Mouse (Mus musculus): Measurements from ENCODE around the gene Mapk3.
"Not testable (repeated sequence)": the region's sequence is repeated elsewhere in the genome, so short reads cannot be mapped to it uniquely, and the experiment has no call there.

Mapk3 gene

DNA sequence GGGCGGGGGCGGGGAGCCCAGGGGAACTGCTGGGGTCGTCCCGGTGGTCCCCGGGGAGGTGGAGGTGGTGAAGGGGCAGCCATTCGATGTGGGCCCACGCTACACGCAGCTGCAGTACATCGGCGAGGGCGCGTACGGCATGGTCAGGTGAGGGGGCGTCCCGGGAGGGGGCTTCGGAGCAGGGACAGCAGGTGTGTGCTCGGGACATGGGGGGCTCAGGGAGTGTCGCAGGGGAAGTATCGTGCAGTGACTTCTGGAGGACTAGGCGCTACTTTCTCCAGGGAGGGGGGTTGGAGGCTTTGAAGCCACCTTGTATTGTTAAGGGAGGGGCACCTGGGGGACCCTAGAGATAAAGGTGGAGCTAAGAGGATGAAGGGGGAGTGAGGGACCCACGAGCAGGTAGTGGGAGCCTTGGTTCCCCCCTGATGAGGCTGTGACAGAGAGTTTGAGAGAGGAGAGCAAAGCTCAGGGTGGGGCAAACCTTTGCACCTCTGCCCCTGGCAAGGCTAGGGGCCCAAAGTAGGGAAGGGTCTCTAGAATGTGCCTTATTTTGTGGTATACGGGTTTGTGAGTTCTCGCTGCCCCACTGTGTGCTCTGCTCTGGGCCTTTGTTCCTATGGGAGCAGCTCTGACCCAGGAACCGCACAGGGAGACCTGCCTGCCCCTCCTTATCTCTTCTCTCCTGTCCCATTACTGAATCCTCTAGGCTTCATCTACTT lies 430 bp downstream of the Mapk3 start:
- no peak for DNase-seq (ENCODE audit: low spot score)

GRCm38 (mm10) chr7:126760391-126760802 lies 996 bp downstream of the Mapk3 start:
- DNase-seq (ENCODE audit: low spot score) = peak; percentile 51

GRCm38 (mm10) chr7:126760956-126761355 lies 1.6 kb downstream of the Mapk3 start:
- no peak for DNase-seq (ENCODE audit: low spot score)

DNA sequence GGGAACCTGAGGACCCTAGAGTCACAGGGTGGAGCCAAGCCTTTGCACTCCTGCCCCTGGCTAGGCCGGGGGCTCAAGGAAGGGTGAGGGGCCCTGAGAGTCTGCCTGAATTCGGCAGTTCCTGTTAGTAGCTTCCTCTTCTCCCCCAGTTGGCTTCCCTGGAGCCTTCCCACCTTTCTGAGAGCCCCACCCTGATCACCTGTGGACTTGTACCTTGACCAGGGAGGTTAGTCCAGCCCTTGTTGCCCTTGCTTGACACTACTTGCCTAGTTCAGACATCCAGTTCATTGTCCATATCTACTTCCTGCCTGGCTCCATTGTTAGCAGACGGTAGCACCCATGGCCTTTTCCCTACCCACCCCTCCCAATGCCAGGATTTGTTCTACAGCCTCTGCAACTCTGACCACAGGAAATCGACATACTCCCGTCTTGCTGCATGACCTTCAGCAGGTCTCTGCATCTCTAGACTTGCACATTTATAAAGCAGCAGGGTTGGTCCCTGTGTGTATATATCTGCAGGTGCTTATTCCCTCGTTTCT lies 2.2 kb downstream of the Mapk3 start:
- DNase-seq (ENCODE audit: low spot score) = no peak

DNA sequence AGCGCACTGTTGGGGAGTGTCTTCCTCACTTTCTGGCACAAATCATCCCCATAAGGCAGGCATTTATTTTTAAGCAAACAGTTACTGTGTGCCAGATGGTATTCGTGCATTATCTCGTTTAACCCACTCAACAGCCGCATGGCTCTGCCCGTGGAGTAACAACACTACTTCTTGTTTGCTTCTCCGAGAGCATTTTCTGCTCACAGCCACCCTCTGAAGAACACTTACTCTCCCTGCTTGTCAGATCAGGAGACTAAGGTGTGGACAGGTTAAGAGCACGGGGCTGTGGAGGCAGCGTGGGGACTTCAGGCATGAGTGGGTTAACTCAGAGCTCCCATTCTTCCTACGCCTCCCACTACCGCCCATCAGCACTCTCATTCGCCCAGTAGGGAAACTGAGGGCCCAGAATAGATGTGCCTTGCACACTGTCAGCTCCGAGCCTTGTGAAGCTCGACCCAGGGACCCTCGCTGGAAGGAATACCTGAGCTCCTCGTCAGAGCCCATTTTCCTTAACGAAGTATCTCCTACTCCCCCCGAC lies 3.1 kb downstream of the Mapk3 start:
- no peak for DNase-seq (ENCODE audit: low spot score)

DNA sequence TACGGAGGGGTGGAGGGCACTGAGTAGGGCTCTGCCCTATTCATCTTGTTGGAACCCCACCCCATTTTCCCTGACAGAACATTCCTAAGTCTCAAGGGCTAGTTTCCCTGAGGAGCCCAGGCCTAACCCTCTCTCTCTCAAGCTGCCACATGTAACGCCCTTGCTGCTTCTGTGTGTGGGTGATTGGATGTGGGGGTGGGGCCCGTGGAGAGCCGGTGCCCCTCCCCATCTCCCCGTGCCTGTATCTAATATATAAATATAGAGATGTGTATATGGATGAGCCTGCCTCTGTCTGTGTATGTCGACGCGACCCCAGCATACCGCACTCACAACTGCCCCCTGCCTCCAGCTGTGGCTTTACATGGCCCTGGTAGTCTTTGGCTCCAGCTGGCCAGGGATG lies 6.1 kb downstream of the Mapk3 start:
- no peak for DNase-seq (ENCODE audit: low spot score)

GRCm38 (mm10) chr7:126766201-126766600 lies 6.8 kb downstream of the Mapk3 start, which contains the start of gene Gdpd3:
Gene Gdpd3, plus strand, starts transcription at chr7:126766334.
- DNase-seq (ENCODE audit: low spot score) = no peak

DNA sequence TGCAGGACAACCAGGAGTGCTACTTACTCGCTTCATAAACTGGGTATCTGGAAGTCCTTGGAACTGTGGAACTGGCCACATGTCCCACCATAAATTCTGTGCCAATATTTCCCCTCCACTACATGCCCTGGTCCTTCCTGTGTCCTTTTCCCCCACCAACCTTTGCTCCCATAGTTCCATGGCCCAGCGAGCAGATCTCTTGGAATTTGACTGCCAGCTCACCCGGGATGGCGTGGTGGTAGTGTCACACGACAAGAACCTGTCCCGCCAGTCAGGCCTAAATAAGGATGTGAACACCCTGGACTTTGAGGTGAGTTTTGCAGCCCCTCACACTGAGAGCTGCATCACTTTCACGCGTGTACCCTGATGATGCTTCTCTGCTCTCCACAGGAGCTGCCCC lies 7.6 kb downstream of the Mapk3 start:
- DNase-seq (ENCODE audit: low spot score) = no peak

DNA sequence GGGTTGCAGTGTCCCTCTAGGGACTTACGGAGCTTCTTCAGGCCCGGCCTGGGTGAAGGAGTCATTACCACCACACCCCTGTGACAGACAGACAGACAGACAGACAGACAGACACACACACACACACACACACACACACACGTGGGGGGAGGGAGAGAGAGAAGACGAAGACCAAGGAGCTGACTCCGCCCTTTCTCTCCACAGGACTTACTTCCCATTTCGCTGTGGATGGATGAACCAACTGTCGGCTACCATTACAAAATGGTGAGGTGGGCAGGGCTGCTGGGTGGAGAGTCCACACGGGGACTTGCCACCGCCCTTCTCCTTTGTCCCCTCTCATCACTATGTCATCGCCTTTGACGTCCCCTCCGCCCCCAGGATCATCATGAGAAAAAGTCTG lies 11.4 kb downstream of the Mapk3 start:
- no peak for DNase-seq (ENCODE audit: low spot score)

- no peak for DNase-seq (ENCODE audit: low spot score)
Measured at GRCm38 (mm10) chr7:126773351-126773750, 13.9 kb downstream of the Mapk3 start.

GRCm38 (mm10) chr7:126774463-126774862 lies 15.1 kb downstream of the Mapk3 start:
- DNase-seq (ENCODE audit: low spot score) = no peak

DNA sequence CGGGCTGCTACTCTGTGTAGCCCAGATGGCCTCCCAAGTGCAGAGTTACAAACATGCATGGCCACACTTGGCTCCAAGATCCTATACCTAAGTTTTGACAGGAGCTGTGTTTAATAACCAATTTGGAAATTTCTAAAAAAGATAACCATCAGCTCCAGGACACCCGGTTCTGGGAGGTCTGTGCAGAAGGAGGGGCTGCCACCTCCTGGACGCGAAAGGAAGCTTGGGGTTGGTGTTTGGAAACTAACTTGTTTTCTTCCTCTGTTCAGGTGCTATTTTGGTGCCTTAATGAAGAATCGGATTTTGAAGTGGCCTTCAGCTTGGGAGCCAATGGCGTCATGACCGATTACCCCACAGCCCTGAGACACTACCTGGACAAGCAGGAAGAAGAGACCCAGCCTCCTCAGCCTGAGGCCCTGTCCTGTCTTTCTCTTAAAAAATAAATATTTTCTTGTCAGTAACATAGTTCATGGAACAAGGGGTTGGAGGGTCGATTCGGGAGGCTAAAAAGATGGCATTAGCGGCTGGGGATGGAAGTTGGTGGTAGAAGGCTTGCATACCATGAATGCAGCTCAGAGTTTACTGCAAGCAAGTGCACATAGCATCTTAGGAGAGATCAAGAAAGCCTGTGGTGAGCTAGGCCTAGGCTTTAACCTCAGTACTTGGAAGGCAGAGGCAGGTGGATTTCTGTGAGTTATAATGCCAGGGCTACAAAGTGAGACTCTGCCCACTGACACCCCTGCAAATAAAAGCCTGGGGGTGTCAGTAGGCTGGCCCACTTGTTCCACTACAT lies 16.0 kb downstream of the Mapk3 start:
- DNase-seq (ENCODE audit: low spot score) = no peak

DNA sequence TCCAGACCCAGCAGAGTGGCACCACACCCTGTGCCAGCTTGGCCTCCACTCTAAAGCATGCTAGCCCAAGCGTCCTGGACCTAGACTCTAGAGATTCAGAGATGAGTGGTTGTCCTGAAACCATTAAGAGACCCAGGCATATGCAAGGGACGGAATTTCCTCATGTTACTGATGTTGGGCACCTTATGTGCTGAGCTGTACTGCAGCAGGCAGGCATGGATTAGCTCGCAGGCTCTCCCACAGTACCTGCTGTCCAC lies 16.5 kb downstream of the Mapk3 start:
- DNase-seq (ENCODE audit: low spot score) = no peak

- peak; percentile 94 for DNase-seq (ENCODE audit: low spot score)
Measured at GRCm38 (mm10) chr7:126776598-126777057, 17.2 kb downstream of the Mapk3 start, which contains the start of gene Ypel3. Gene Ypel3, plus strand, starts transcription at chr7:126776955.

DNA sequence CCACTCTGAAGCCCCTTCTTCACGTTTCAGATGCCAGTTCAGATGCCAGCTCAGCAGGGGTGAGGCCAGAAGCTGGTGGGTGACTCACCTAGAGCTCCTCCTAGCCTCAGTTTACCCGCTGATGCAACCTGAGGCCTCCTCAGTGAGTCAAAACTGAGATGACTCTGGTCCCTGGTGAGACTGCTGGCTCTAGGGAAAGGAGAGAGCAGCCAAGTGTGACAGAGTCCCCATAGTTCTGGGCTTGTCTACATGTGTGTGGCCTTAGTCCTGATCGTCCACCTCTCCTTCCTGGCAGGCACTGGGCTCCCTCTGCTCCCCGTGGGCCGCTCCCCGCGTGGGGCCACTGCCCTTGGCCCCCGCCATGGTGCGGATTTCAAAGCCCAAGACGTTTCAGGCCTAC lies 18.1 kb downstream of the Mapk3 start:
- no peak for DNase-seq (ENCODE audit: low spot score)

GRCm38 (mm10) chr7:126778147-126778546 lies 18.7 kb downstream of the Mapk3 start:
- DNase-seq (ENCODE audit: low spot score) = no peak

- DNase-seq (ENCODE audit: low spot score) = not testable (repeated sequence)
Measured at GRCm38 (mm10) chr7:126779101-126779500, 19.7 kb downstream of the Mapk3 start.

GRCm38 (mm10) chr7:126779983-126780970 lies 20.9 kb downstream of the Mapk3 start:
- DNase-seq (ENCODE audit: low spot score) = peak; percentile 94

GRCm38 (mm10) chr7:126780971-126781635 lies 21.7 kb downstream of the Mapk3 start, which contains the start of gene Tbx6:
Gene Tbx6, plus strand, starts transcription at chr7:126781483.
- DNase-seq (ENCODE audit: low spot score) = no peak

- no peak for DNase-seq (ENCODE audit: low spot score)
Measured at GRCm38 (mm10) chr7:126781661-126782370, 22.4 kb downstream of the Mapk3 start.

All from embryo, embryonic 10.5 days (tissue).